Mouse (Mus musculus) midbrain, postnatal 0 days (tissue): ENCODE data around the gene Sdc3. TPM values are rescaled to one million over a fixed set of nuclear protein-coding genes. Genes with fewer than 3 reads are reported as not detected.

Source experiments
- ATAC-seq: fragments of 200-750 bp; cut with Nextera tagmentation; 2 replicates; pipeline ENCODE4 v1.8.0; 2017; ENCODE audit warnings: moderate number of reproducible peaks, mild to moderate bottlenecking, moderate TSS enrichment, moderate library complexity; ENCODE audit not compliant: low FRiP score
- DNase-seq: peaks from one replicate; pipeline ENCODE4 v3.0.0-alpha.2; 2015; ENCODE audit warnings: low spot score
- H3K27ac ChIP-seq: fragments of 300-500 bp; sonication (generic); 2 replicates; pipeline ENCODE4 v1.5.1; 2014; ENCODE audit warnings: low read depth, mild to moderate bottlenecking, low read length, mixed read lengths
- H3K27me3 ChIP-seq: fragments of 300-500 bp; sonication (generic); 2 replicates; pipeline ENCODE4 v1.6.1; 2014; ENCODE audit warnings: low read length, control low read depth, mixed read lengths; ENCODE audit not compliant: insufficient read depth
- H3K36me3 ChIP-seq: fragments of 300-500 bp; sonication (generic); 2 replicates; pipeline ENCODE4 v1.6.1; 2014; ENCODE audit warnings: low read length, control low read depth, mixed read lengths; ENCODE audit not compliant: insufficient read depth
- H3K4me1 ChIP-seq: fragments of 300-500 bp; sonication (generic); 2 replicates; pipeline ENCODE4 v1.6.1; 2014; ENCODE audit warnings: mild to moderate bottlenecking, control low read depth, antibody characterized with exemption, low read length, mixed read lengths; ENCODE audit not compliant: insufficient read depth
- H3K4me2 ChIP-seq: fragments of 300-500 bp; sonication (generic); 2 replicates; pipeline ENCODE4 v1.6.1; 2014; ENCODE audit warnings: low read depth, mild to moderate bottlenecking, low read length, mixed read lengths; ENCODE audit not compliant: poor library complexity, severe bottlenecking
- H3K4me3 ChIP-seq: fragments of 300-500 bp; sonication (generic); 2 replicates; pipeline ENCODE4 v1.5.1; 2014; ENCODE audit warnings: low read depth, mild to moderate bottlenecking, low read length, moderate library complexity
- H3K9ac ChIP-seq: fragments of 300-500 bp; sonication (generic); replicated peaks from 2 replicates; pipeline ENCODE4 v1.6.1; 2014; ENCODE audit warnings: mild to moderate bottlenecking, low read length, moderate library complexity, mixed read lengths; ENCODE audit not compliant: poor library complexity, severe bottlenecking
- H3K9me3 ChIP-seq: fragments of 300-500 bp; sonication (generic); 2 replicates; pipeline ENCODE4 v1.6.1; 2016; ENCODE audit warnings: low read length, control low read depth
- CTCF ChIP-seq: IDR thresholded peaks from 2 replicates; pipeline ENCODE4 v1.5.1; 2016; ENCODE audit warnings: antibody characterized with exemption, mild to moderate bottlenecking
- WGBS: fragments of 180-500 bp; shearing (Covaris S2); extraction: QIAGEN DNeasy Blood & Tissue Kit; methylation state at CpG from one replicate; pipeline ENCODE4 v1.1.7; 2014; 5-methylcytosine and 5-hydroxymethylcytosine counted together
- polyA plus RNA-seq: library from polyadenylated mRNA; unstranded; fragments of >200 nt; fragmentation: Nextera tagmentation; extraction: Ambion mirVana; gene quantifications from 2 replicates; pipeline ENCODE4 v1.2.1, GENCODE M21; 2015
- total RNA-seq: library from RNA; depleted of rRNA; stranded (reverse); fragments of >200 nt; gene quantifications from 2 replicates; pipeline ENCODE4 v1.2.3, GENCODE M21; 2014

Sdc3 gene
- total and polyA plus RNA-seq, 2 experiments from 2014 or later = 242 to 733 TPM

DNA sequence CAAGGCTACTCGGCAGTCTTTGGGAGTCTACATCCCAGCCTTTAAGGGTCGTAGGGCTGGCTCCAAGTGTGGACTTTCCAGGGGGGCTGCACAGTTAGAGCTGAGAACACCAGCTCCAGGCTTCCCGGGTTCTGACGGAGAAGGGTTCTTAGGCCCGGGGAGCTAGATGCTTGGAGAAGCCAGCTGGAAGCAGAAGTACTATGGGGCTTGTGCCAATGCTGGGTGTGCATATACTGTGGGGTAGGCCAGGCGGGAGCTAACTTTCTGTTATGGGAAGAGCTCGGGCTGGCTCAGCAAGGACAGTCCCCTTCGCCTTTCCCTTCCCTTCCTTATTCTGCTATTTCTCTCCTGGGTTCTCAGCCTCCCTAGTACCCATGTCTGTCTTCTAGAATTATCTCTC is 23.5 kb downstream of the Sdc3 start:
- peaks cover 20% of the 10 kb centered on the region for H3K36me3 ChIP-seq
- TF ChIP-seq CTCF = no peak
- WGBS = 71% methylated on average over 8 of the region's 8 CpGs
- no peak for ATAC-seq
- H3K4me3 ChIP-seq = no peak overlapping the region
- H3K4me1 ChIP-seq = peaks cover 41% of the 10 kb centered on the region
- no peak for DNase-seq
- H3K9me3 ChIP-seq = no peaks in the 10 kb centered on the region
- peak overlapping the region; percentile 57; the same call in 1 of the 2 replicates for H3K27ac ChIP-seq
- H3K4me2 ChIP-seq = no peak overlapping the region
- no peak overlapping the region for H3K9ac ChIP-seq
- no peaks in the 10 kb centered on the region for H3K27me3 ChIP-seq

DNA sequence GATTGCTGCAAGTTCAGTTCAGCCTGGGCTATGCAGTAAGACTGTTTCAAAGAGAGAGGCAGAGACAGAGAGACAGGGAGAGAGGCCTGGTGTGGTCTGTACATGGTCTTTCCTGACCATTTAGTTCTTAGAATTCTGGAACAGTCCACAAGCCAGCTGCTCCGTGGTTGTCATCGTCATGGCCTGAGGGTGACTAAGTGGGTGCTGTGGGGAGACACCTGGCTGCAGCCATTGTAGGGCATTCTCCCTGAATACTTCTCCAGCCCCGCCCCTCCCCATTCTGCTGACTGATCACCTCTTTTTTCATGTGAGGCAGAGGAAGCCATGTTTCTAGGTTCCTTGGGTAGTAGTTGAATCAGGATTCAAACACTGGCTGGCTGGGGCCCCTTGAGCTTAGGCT is 27.5 kb downstream of the Sdc3 start:
- no peak overlapping the region for H3K9ac ChIP-seq
- DNase-seq (no peak), ATAC-seq (no peak)
- no peak overlapping the region for H3K4me2 ChIP-seq
- no peak for TF ChIP-seq CTCF
- H3K4me1 ChIP-seq = peaks cover 7% of the 10 kb centered on the region
- WGBS = 90% methylated on average over 3 of the region's 3 CpGs
- peaks cover 54% of the 10 kb centered on the region for H3K36me3 ChIP-seq
- H3K27me3 ChIP-seq = no peaks in the 10 kb centered on the region
- no peaks in the 10 kb centered on the region for H3K9me3 ChIP-seq
- H3K27ac ChIP-seq = no peak overlapping the region
- no peak overlapping the region for H3K4me3 ChIP-seq

DNA sequence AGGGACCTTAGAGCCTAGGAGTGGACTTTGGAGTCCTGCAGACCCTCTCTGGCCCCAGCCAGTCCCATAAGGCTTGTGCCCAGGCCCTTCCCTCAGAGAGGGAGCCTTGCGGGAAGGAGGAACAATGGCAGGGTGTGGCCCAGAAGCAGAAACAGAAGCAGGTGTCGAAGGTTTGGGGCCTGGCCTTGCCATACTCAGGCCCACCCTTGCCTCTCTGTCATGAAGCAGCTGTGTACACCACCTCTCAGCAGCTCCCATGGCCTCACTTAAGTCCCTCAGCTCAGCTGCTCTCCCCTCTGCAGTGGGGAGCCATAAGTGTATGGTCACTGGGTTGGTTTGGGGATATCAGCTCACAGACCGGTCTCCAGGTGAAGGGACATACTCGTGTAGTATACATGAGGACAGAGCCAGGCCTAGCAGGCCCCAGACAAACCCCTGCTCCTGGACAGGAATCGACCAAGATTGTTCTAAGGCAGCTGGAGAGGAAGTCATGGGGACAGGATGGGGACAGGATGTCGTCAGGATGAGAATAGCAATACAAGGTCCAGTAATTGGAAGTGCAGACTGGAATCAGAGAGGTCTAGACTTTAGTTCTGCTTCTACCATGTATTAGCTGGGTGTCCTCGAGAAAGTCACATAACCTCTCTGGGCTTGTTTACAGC is 28.4 kb downstream of the Sdc3 start:
- H3K27ac ChIP-seq = no peak overlapping the region
- TF ChIP-seq CTCF = no peak
- no peaks in the 10 kb centered on the region for H3K9me3 ChIP-seq
- H3K27me3 ChIP-seq = no peaks in the 10 kb centered on the region
- no peak overlapping the region for H3K4me2 ChIP-seq
- peaks cover 57% of the 10 kb centered on the region for H3K36me3 ChIP-seq
- WGBS = 84% methylated on average over 7 of the region's 7 CpGs
- DNase-seq (no peak), ATAC-seq (no peak)
- no peak overlapping the region for H3K9ac ChIP-seq
- no peaks in the 10 kb centered on the region for H3K4me1 ChIP-seq
- no peak overlapping the region for H3K4me3 ChIP-seq

DNA sequence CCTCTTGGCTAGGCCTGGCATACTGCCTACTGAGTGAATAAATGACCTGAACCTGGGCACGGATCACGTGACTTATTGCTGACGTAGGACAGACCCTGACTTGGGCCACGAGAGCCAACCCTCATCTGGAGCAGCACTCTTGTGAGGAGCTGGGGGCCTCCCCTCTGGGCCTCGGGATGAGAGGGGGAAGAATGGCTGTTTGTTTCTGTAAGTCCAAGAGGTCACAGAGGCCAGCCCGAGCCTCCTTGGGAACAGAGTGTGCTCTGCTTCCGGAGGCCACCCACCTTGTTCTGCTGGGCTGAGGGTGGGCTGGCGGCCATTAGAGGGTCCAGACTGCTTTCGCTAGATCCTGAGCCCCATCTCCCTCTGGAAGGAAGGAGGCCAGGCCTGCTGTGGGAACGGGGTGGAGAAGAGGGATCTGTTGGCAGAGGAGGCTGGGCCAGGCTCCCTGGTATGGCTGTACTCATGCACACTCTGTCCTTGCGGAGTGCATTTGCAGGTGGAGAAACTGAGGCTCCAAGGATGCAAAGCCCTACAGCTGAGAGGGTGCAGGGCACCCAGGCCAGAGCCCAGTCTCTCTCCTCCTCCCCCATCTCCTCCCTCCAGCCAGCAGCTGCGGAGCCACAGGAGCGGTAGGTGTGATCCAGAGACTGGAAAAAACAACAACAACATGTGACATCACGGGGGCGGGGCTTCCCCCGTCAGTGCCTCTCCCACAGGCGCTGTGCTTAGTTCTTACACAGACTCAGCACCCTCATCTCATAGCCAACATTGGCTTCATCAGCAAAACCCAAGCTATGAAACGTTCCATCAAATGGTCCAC is 36.7 kb downstream of the Sdc3 start:
- peak overlapping the region; percentile 47; the same call in 1 of the 2 replicates for H3K27ac ChIP-seq

DNA sequence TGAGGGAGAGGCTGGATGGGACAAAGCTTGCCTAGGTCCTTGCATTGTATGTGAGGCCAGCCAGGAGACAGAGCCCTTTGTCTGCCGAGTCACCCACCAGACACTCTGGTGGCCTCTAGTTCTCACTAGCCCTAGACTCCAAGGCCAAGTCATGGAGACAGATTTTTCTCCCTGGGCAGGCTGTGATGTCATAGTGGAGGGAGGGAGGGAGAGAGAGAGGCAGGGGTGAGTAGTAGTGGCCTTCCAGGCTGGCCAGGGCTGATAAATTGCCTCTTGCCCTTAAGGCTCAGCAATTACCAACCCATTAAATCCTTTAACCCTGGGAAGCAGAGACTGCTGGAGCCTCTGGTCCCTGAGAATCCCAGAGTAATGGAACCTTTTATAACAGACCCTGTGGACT is 41.8 kb downstream of the Sdc3 start:
- H3K4me1 ChIP-seq = peaks cover 17% of the 10 kb centered on the region; the same call in 1 of the 2 replicates
- TF ChIP-seq CTCF = no peak
- H3K4me2 ChIP-seq = no peak overlapping the region
- no peaks in the 10 kb centered on the region for H3K9me3 ChIP-seq
- ATAC-seq (no peak), DNase-seq (no peak)
- no peak overlapping the region for H3K4me3 ChIP-seq
- H3K27me3 ChIP-seq = no peaks in the 10 kb centered on the region; the same call in 1 of the 2 replicates
- WGBS = 53% methylated on average over 1 of the region's 1 CpGs
- no peak overlapping the region for H3K27ac ChIP-seq
- H3K9ac ChIP-seq = no peak overlapping the region
- no peaks in the 10 kb centered on the region for H3K36me3 ChIP-seq

More for the DNA sequence above, 36.7 kb downstream of the Sdc3 start:
- DNase-seq = peak; percentile 61
- Histone ChIP-seq H3K4me2 (no peak overlapping the region), H3K4me1 (peaks cover 8% of the 10 kb centered on the region; the same call in 1 of the 2 replicates), H3K9ac (no peak overlapping the region), H3K9me3 (no peaks in the 10 kb centered on the region), H3K27me3 (no peaks in the 10 kb centered on the region), H3K4me3 (no peak overlapping the region), H3K36me3 (peaks cover 10% of the 10 kb centered on the region)
- WGBS = 16% methylated on average over 18 of the region's 18 CpGs
- no peak for TF ChIP-seq CTCF
- ATAC-seq = peak; percentile 49; the same call in 1 of the 2 replicates

DNA sequence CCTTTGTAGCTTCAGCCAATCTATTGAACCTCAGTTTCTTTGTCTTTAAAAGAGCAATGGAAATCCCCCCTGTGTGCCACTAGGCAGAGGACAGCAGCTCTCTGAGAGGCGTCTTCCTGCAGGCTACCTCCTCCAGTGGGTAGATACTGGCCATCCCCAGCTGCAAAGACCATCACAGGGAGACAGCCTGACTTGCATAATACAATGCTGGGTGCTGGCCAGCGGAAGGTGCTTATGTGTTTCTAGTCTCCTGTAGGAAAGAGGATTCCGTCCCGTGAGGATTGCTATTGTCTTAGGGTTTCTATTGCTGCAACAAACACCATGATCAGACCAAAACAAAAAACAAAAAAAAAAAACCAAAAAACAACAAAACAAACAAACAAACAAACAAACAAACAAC is 43.2 kb downstream of the Sdc3 start:
- no peak overlapping the region for H3K9ac ChIP-seq

More for the DNA sequence above, 43.2 kb downstream of the Sdc3 start:
- Histone ChIP-seq H3K4me3 (no peak overlapping the region), H3K27me3 (no peaks in the 10 kb centered on the region; the same call in 1 of the 2 replicates), H3K9me3 (no peaks in the 10 kb centered on the region), H3K36me3 (no peaks in the 10 kb centered on the region), H3K4me2 (no peak overlapping the region), H3K27ac (no peak overlapping the region), H3K4me1 (peaks cover 13% of the 10 kb centered on the region; the same call in 1 of the 2 replicates)
- 89% methylated on average over 4 of the region's 4 CpGs for WGBS
- no peak for DNase-seq
- no peak for TF ChIP-seq CTCF
- ATAC-seq = no peak
